Mouse (Mus musculus) heart, embryonic 13.5 days (tissue): Measurements from ENCODE around the gene Slc22a14. TPM values are rescaled to one million over a fixed set of nuclear protein-coding genes. Genes with fewer than 3 reads are reported as not detected.
A peak's percentile ranks its signal among the peaks of the same experiment; 100 is the strongest.

Experiments
- ATAC-seq: fragments of 200-750 bp; cut with Nextera tagmentation; 2 replicates; pipeline ENCODE4 v1.8.0; 2017; ENCODE audit warnings: moderate TSS enrichment; ENCODE audit not compliant: insufficient number of reproducible peaks, low FRiP score, low TSS enrichment; ENCODE audit errors: extremely low read depth
- H3K27ac ChIP-seq: fragments of 300-500 bp; sonication (generic); replicated peaks from 2 replicates; pipeline ENCODE4 v1.5.1; 2015; ENCODE audit warnings: moderate library complexity, mild to moderate bottlenecking, inconsistent platforms
- H3K27me3 ChIP-seq: fragments of 300-500 bp; sonication (generic); replicated peaks from 2 replicates; pipeline ENCODE4 v1.6.1; 2015; ENCODE audit warnings: mild to moderate bottlenecking, inconsistent platforms
- H3K36me3 ChIP-seq: fragments of 300-500 bp; sonication (generic); 2 replicates; pipeline ENCODE4 v1.6.1; 2015; ENCODE audit warnings: mild to moderate bottlenecking, inconsistent platforms
- H3K4me1 ChIP-seq: fragments of 300-500 bp; sonication (generic); 2 replicates; pipeline ENCODE4 v1.6.1; 2015; ENCODE audit warnings: inconsistent platforms
- H3K4me2 ChIP-seq: fragments of 300-500 bp; sonication (generic); 2 replicates; pipeline ENCODE4 v1.6.1; 2015; ENCODE audit warnings: inconsistent platforms, mild to moderate bottlenecking, moderate library complexity
- H3K4me3 ChIP-seq: fragments of 300-500 bp; sonication (generic); 2 replicates; pipeline ENCODE4 v1.5.1; 2015; ENCODE audit warnings: moderate library complexity, mild to moderate bottlenecking, inconsistent platforms
- H3K9ac ChIP-seq: fragments of 300-500 bp; sonication (generic); 2 replicates; pipeline ENCODE4 v1.6.1; 2015; ENCODE audit warnings: inconsistent platforms, mild to moderate bottlenecking, moderate library complexity
- H3K9me3 ChIP-seq: fragments of 300-500 bp; sonication (generic); 2 replicates; pipeline ENCODE4 v1.6.1; 2016; ENCODE audit warnings: inconsistent platforms
- WGBS: fragments of 180-500 bp; shearing (Covaris S2); methylation state at CpG from one replicate; pipeline ENCODE4 v1.1.7; 2015; ENCODE audit warnings: mixed read lengths; 5-methylcytosine and 5-hydroxymethylcytosine counted together
- polyA plus RNA-seq: library from polyadenylated mRNA; unstranded; fragments of >200 nt; fragmentation: Nextera tagmentation; extraction: Ambion mirVana; gene quantifications from 2 replicates; pipeline ENCODE4 v1.2.1, GENCODE M21; 2015

The Slc22a14 gene
- polyA plus RNA-seq, 1 experiment from 2014 or later = not detected

- no peak for ATAC-seq
- WGBS = 72% methylated on average over 6 of the region's 6 CpGs
- H3K4me1 ChIP-seq = peaks cover 7% of the 10 kb centered on the region
Observed at GRCm38 (mm10) chr9:119355943-119356342, 9.4 kb downstream of the Slc22a14 start.

GRCm38 (mm10) chr9:119353926-119354325 lies 11.4 kb downstream of the Slc22a14 start:
- Histone ChIP-seq H3K4me2 (no peak overlapping the region), H3K9ac (no peak overlapping the region), H3K4me3 (no peak overlapping the region), H3K4me1 (peaks cover 7% of the 10 kb centered on the region), H3K27ac (no peak overlapping the region), H3K27me3 (peaks cover 5% of the 10 kb centered on the region; the same call in 1 of the 2 replicates), H3K36me3 (peaks cover 23% of the 10 kb centered on the region), H3K9me3 (no peaks in the 10 kb centered on the region)
- WGBS = 73% methylated on average over 6 of the region's 6 CpGs
- no peak for ATAC-seq

More at GRCm38 (mm10) chr9:119355943-119356342, 9.4 kb downstream of the Slc22a14 start:
- Histone ChIP-seq H3K4me3 (no peak overlapping the region), H3K4me2 (no peak overlapping the region), H3K27me3 (peaks cover 5% of the 10 kb centered on the region; the same call in 1 of the 2 replicates), H3K36me3 (peaks cover 6% of the 10 kb centered on the region), H3K27ac (no peak overlapping the region), H3K9ac (no peak overlapping the region), H3K9me3 (no peaks in the 10 kb centered on the region)

- H3K4me1 ChIP-seq = no peaks in the 10 kb centered on the region
- H3K9me3 ChIP-seq = no peaks in the 10 kb centered on the region
- no peak overlapping the region for H3K9ac ChIP-seq
- WGBS = 16% methylated on average over 4 of the region's 4 CpGs
- peaks cover 39% of the 10 kb centered on the region for H3K36me3 ChIP-seq
- no peak overlapping the region for H3K4me3 ChIP-seq
- no peak overlapping the region for H3K4me2 ChIP-seq
- no peak for ATAC-seq
- no peak overlapping the region for H3K27ac ChIP-seq
- no peaks in the 10 kb centered on the region for H3K27me3 ChIP-seq
Observed at GRCm38 (mm10) chr9:119352060-119352459, 13.3 kb downstream of the Slc22a14 start.

GRCm38 (mm10) chr9:119350947-119351705 lies 14.2 kb downstream of the Slc22a14 start:
- H3K9me3 ChIP-seq = no peaks in the 10 kb centered on the region
- WGBS = 82% methylated on average over 10 of the region's 10 CpGs

GRCm38 (mm10) chr9:119350531-119350930 lies 14.8 kb downstream of the Slc22a14 start:
- Histone ChIP-seq H3K4me3 (no peak overlapping the region), H3K36me3 (peaks cover 55% of the 10 kb centered on the region), H3K9ac (no peak overlapping the region), H3K27ac (no peak overlapping the region), H3K9me3 (no peaks in the 10 kb centered on the region), H3K4me2 (no peak overlapping the region), H3K27me3 (no peaks in the 10 kb centered on the region), H3K4me1 (no peaks in the 10 kb centered on the region)
- 86% methylated on average over 3 of the region's 3 CpGs for WGBS
- no peak for ATAC-seq

More at GRCm38 (mm10) chr9:119350947-119351705, 14.2 kb downstream of the Slc22a14 start:
- no peak for ATAC-seq
- H3K4me2 ChIP-seq = no peak overlapping the region
- no peak overlapping the region for H3K27ac ChIP-seq
- H3K36me3 ChIP-seq = peaks cover 49% of the 10 kb centered on the region
- no peaks in the 10 kb centered on the region for H3K4me1 ChIP-seq
- no peaks in the 10 kb centered on the region for H3K27me3 ChIP-seq
- no peak overlapping the region for H3K4me3 ChIP-seq
- H3K9ac ChIP-seq = no peak overlapping the region

- no peak for ATAC-seq
- peaks cover 81% of the 10 kb centered on the region for H3K36me3 ChIP-seq
- WGBS = 84% methylated on average over 8 of the region's 8 CpGs
Observed at GRCm38 (mm10) chr9:119346376-119346775, 19.0 kb downstream of the Slc22a14 start.

GRCm38 (mm10) chr9:119342728-119343127 lies 22.6 kb downstream of the Slc22a14 start:
- Histone ChIP-seq H3K36me3 (peaks cover 51% of the 10 kb centered on the region), H3K27me3 (no peaks in the 10 kb centered on the region), H3K4me1 (peaks cover 27% of the 10 kb centered on the region), H3K9ac (0 out of 2 replicates have a peak overlapping the region, but pooled peaks have one; percentile 19), H3K9me3 (no peaks in the 10 kb centered on the region), H3K27ac (no peak overlapping the region), H3K4me2 (peak overlapping the region; percentile 87; the same call in 1 of the 2 replicates), H3K4me3 (no peak overlapping the region)
- no peak for ATAC-seq
- 85% methylated on average over 7 of the region's 7 CpGs for WGBS

More at GRCm38 (mm10) chr9:119346376-119346775, 19.0 kb downstream of the Slc22a14 start:
- peaks cover 14% of the 10 kb centered on the region for H3K4me1 ChIP-seq
- H3K27ac ChIP-seq = no peak overlapping the region
- H3K27me3 ChIP-seq = no peaks in the 10 kb centered on the region
- no peak overlapping the region for H3K9ac ChIP-seq
- no peak overlapping the region for H3K4me3 ChIP-seq
- H3K9me3 ChIP-seq = no peaks in the 10 kb centered on the region
- H3K4me2 ChIP-seq = no peak overlapping the region

- Histone ChIP-seq H3K36me3 (peaks cover 47% of the 10 kb centered on the region), H3K4me2 (peak within 1 kb of the TSS; percentile 87), H3K4me1 (peaks cover 27% of the 10 kb centered on the region), H3K9ac (peak within 1 kb of the TSS; percentile 94), H3K27me3 (no peaks in the 10 kb centered on the region), H3K4me3 (peak within 1 kb of the TSS; percentile 88), H3K9me3 (no peaks in the 10 kb centered on the region), H3K27ac (peak within 1 kb of the TSS; percentile 94)
- peak; percentile 96 for ATAC-seq
- WGBS = under 1% methylated on average over 68 of the region's 68 CpGs
Observed at GRCm38 (mm10) chr9:119340909-119341816, 24.2 kb downstream of the Slc22a14 start, which contains the start of gene Myd88. Myd88 (minus strand) TSS chr9:119341411.

- Histone ChIP-seq H3K27me3 (no peaks in the 10 kb centered on the region), H3K4me2 (peak overlapping the region; percentile 87), H3K9me3 (no peaks in the 10 kb centered on the region), H3K9ac (peak overlapping the region; percentile 88), H3K27ac (peak overlapping the region; percentile 94), H3K36me3 (peaks cover 40% of the 10 kb centered on the region), H3K4me1 (peaks cover 27% of the 10 kb centered on the region), H3K4me3 (peak overlapping the region; percentile 88)
- 5% methylated on average over 8 of the region's 8 CpGs for WGBS
- no peak for ATAC-seq
Observed at GRCm38 (mm10) chr9:119340212-119340580, 25.2 kb downstream of the Slc22a14 start.

- peaks cover 28% of the 10 kb centered on the region for H3K4me1 ChIP-seq
- peak within 1 kb of the TSS; percentile 87 for H3K4me2 ChIP-seq
- peaks cover 35% of the 10 kb centered on the region for H3K36me3 ChIP-seq
- no peaks in the 10 kb centered on the region for H3K27me3 ChIP-seq
- no peak for ATAC-seq
- H3K9me3 ChIP-seq = no peaks in the 10 kb centered on the region
- peak within 1 kb of the TSS; percentile 88 for H3K4me3 ChIP-seq
- peak within 1 kb of the TSS; percentile 94 for H3K27ac ChIP-seq
- H3K9ac ChIP-seq = peak within 1 kb of the TSS; percentile 88
- WGBS = 2% methylated on average over 43 of the region's 43 CpGs
Observed at GRCm38 (mm10) chr9:119339558-119340211, 25.7 kb downstream of the Slc22a14 start, which contains the start of gene Acaa1a. Acaa1a (plus strand) TSS chr9:119339676.
